Mouse (Mus musculus) hindlimb bud, embryonic 11.5 days (tissue): ENCODE data around the gene Stard10.

ENCODE experiments used
- DNase-seq: peaks from one replicate; pipeline ENCODE4 v3.0.0-alpha.2; 2012; ENCODE audit warnings: low read depth, low spot score; ENCODE audit errors: extremely low spot score

Gene Stard10

GRCm38 (mm10) chr7:101363914-101364313 is 47.0 kb downstream of the Stard10 start:
- DNase-seq, result no peak

- DNase-seq, result no peak
Observed at GRCm38 (mm10) chr7:101367901-101368852, 51.3 kb downstream of the Stard10 start.

- DNase-seq, result no peak
Observed at GRCm38 (mm10) chr7:101369666-101370065, 52.8 kb downstream of the Stard10 start.

- DNase-seq, result no peak
Observed at GRCm38 (mm10) chr7:101373082-101373481, 56.2 kb downstream of the Stard10 start.

- DNase-seq, result no peak
Observed at GRCm38 (mm10) chr7:101374155-101374554, 57.3 kb downstream of the Stard10 start.

- no peak for DNase-seq
Observed at GRCm38 (mm10) chr7:101376701-101377340, 59.9 kb downstream of the Stard10 start.

GRCm38 (mm10) chr7:101377741-101378262 is 60.9 kb downstream of the Stard10 start:
- peak; percentile 26 for DNase-seq

GRCm38 (mm10) chr7:101378285-101378684 is 61.4 kb downstream of the Stard10 start:
- no peak for DNase-seq

GRCm38 (mm10) chr7:101378796-101379465 is 62.0 kb downstream of the Stard10 start:
- DNase-seq, result no peak

GRCm38 (mm10) chr7:101379732-101380131 is 62.8 kb downstream of the Stard10 start:
- DNase-seq, result no peak

GRCm38 (mm10) chr7:101381512-101381911 is 64.6 kb downstream of the Stard10 start:
- no peak for DNase-seq

GRCm38 (mm10) chr7:101382378-101382777 is 65.5 kb downstream of the Stard10 start:
- DNase-seq, result no peak

- DNase-seq, result no peak
Observed at GRCm38 (mm10) chr7:101383756-101384155, 66.9 kb downstream of the Stard10 start.

GRCm38 (mm10) chr7:101384931-101385330 is 68.0 kb downstream of the Stard10 start:
- no peak for DNase-seq

GRCm38 (mm10) chr7:101385331-101385733 is 68.4 kb downstream of the Stard10 start:
- no peak for DNase-seq

- no peak for DNase-seq
Observed at GRCm38 (mm10) chr7:101385866-101386452, 69.1 kb downstream of the Stard10 start.

- no peak for DNase-seq
Observed at GRCm38 (mm10) chr7:101389256-101389655, 72.4 kb downstream of the Stard10 start.

- DNase-seq, result no peak
Observed at GRCm38 (mm10) chr7:101391909-101392479, 75.1 kb downstream of the Stard10 start.

GRCm38 (mm10) chr7:101393015-101393414 is 76.1 kb downstream of the Stard10 start:
- no peak for DNase-seq

GRCm38 (mm10) chr7:101393694-101394504 is 77.0 kb downstream of the Stard10 start:
- no peak for DNase-seq
